Mouse (Mus musculus) intestine, embryonic 16.5 days (tissue): ENCODE results near the gene Uba6. TPM values are rescaled to one million over a fixed set of nuclear protein-coding genes. Genes with fewer than 3 reads are reported as not detected.
A peak's percentile ranks its signal among the peaks of the same experiment; 100 is the strongest.

ENCODE experiments used
- ATAC-seq: fragments of 200-750 bp; cut with Nextera tagmentation; 2 replicates; pipeline ENCODE4 v1.8.0; 2017; ENCODE audit warnings: moderate TSS enrichment, moderate library complexity
- H3K27ac ChIP-seq: fragments of 300-500 bp; sonication (generic); 2 replicates; pipeline ENCODE4 v1.5.1; 2014; ENCODE audit warnings: mild to moderate bottlenecking, low read length
- H3K27me3 ChIP-seq: fragments of 300-500 bp; sonication (generic); replicated peaks from 2 replicates; pipeline ENCODE4 v1.6.1; 2014; ENCODE audit warnings: low read length, control low read depth, mixed read lengths; ENCODE audit not compliant: control insufficient read depth, insufficient read depth
- H3K36me3 ChIP-seq: fragments of 300-500 bp; sonication (generic); 2 replicates; pipeline ENCODE4 v1.6.1; 2014; ENCODE audit warnings: low read length, control low read depth; ENCODE audit not compliant: control insufficient read depth, insufficient read depth
- H3K4me1 ChIP-seq: fragments of 300-500 bp; sonication (generic); 2 replicates; pipeline ENCODE4 v1.6.1; 2014; ENCODE audit warnings: low read length, control low read depth, mixed read lengths; ENCODE audit not compliant: control insufficient read depth, insufficient read depth
- H3K4me2 ChIP-seq: fragments of 300-500 bp; sonication (generic); 2 replicates; pipeline ENCODE4 v1.6.1; 2014; ENCODE audit warnings: low read depth, low read length, control low read depth
- H3K4me3 ChIP-seq: fragments of 300-500 bp; sonication (generic); 2 replicates; pipeline ENCODE4 v1.5.1; 2014; ENCODE audit warnings: mild to moderate bottlenecking, low read length
- H3K9ac ChIP-seq: fragments of 300-500 bp; sonication (generic); 2 replicates; pipeline ENCODE4 v1.6.1; 2014; ENCODE audit warnings: low read depth, low read length
- H3K9me3 ChIP-seq: fragments of 300-500 bp; sonication (generic); 2 replicates; pipeline ENCODE4 v1.6.1; 2016; ENCODE audit warnings: low read length, control low read depth; ENCODE audit not compliant: control insufficient read depth
- WGBS: fragments of 180-500 bp; shearing (Covaris S2); extraction: QIAGEN DNeasy Blood & Tissue Kit; methylation state at CpG from one replicate; pipeline ENCODE4 v1.1.7; 2014; 5-methylcytosine and 5-hydroxymethylcytosine counted together
- polyA plus RNA-seq: library from polyadenylated mRNA; unstranded; fragments of >200 nt; fragmentation: Nextera tagmentation; extraction: Ambion mirVana; gene quantifications from 2 replicates; pipeline ENCODE4 v1.2.1, GENCODE M21; 2015

Uba6 gene
- polyA plus RNA-seq, 1 experiment from 2014 or later, result 8.7 TPM

DNA sequence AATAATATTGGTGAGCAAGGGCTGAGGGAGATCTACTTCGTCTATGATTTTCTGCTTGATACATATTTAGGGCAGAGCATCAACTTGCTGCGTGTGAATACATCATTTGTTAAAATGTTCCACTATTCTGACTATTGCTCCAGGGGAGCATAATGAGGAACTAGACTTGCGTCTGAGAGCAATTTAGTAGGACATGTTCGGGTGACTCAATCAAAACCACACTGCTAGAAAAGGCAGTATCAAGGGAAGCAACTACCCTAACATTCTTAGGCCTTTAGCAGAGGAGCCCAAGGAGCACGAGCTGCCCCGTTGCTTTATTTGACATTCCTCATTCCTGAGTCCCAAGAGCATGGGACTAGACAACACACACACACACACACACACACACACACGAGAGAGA lies 87.6 kb downstream of the Uba6 start:
- no peak overlapping the region for H3K9ac ChIP-seq
- WGBS, result 78% methylated on average over 7 of the region's 7 CpGs
- H3K4me3 ChIP-seq, result no peak overlapping the region
- no peaks in the 10 kb centered on the region for H3K27me3 ChIP-seq
- no peaks in the 10 kb centered on the region for H3K36me3 ChIP-seq
- no peaks in the 10 kb centered on the region for H3K4me1 ChIP-seq
- no peaks in the 10 kb centered on the region for H3K9me3 ChIP-seq
- no peak overlapping the region for H3K4me2 ChIP-seq
- no peak for ATAC-seq
- no peak overlapping the region for H3K27ac ChIP-seq

DNA sequence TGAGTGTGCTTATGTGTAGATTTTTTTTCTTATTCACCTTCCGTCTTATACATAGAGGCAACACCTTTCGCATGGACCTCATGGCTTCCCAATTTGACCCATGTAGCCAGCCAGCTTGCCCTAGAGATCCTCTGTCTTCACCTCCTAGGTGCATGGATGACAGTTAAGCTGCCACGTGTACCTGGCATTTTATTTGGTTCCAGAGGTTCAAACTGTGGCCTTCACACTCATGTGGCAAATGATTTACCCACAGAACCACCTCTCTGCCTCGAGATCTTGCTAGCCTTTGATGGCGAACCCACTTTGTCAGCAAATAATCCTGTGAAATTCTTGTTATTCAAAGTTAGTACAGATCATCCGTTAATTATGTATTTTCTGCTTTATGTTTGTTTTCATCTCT lies 88.6 kb downstream of the Uba6 start:
- ATAC-seq, result no peak
- H3K9ac ChIP-seq, result no peak overlapping the region
- H3K4me3 ChIP-seq, result no peak overlapping the region
- H3K27ac ChIP-seq, result no peak overlapping the region
- H3K4me1 ChIP-seq, result no peaks in the 10 kb centered on the region
- H3K27me3 ChIP-seq, result no peaks in the 10 kb centered on the region
- H3K36me3 ChIP-seq, result no peaks in the 10 kb centered on the region
- 80% methylated on average over 6 of the region's 6 CpGs for WGBS
- no peaks in the 10 kb centered on the region for H3K9me3 ChIP-seq
- no peak overlapping the region for H3K4me2 ChIP-seq

DNA sequence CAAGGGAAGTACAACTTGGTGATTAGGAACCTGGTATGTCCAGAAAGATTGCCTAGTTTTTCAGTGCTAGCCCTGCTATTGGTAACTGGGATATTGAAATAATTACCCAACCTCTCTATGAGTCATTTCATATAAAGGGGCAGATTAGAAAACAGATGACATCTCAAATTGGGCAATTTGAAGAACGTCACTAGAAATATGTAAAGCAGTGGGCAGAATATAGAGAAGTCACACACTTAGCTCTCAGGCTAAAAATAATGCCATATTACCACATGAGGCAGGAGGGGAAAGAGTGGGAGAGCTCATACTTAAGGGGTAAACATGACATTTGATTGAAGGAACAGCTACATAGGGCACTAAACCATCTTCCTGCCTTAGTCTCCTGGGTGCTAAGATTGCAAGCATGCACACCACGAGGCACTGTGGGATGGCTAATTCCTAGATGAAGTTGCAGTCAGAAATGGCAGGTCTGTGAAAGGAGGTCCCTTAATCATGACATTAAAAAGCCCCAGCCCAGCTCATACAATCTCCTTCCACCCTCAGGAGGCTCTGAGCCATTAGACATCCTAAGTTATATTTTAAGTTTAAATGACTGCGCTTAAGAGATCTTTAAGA lies 93.8 kb downstream of the Uba6 start:
- H3K4me2 ChIP-seq, result no peak overlapping the region
- no peaks in the 10 kb centered on the region for H3K27me3 ChIP-seq
- H3K4me1 ChIP-seq, result no peaks in the 10 kb centered on the region
- no peak overlapping the region for H3K27ac ChIP-seq
- no peaks in the 10 kb centered on the region for H3K36me3 ChIP-seq
- no peaks in the 10 kb centered on the region for H3K9me3 ChIP-seq
- H3K9ac ChIP-seq, result no peak overlapping the region
- no peak overlapping the region for H3K4me3 ChIP-seq
- no peak for ATAC-seq
- 77% methylated on average over 3 of the region's 3 CpGs for WGBS

DNA sequence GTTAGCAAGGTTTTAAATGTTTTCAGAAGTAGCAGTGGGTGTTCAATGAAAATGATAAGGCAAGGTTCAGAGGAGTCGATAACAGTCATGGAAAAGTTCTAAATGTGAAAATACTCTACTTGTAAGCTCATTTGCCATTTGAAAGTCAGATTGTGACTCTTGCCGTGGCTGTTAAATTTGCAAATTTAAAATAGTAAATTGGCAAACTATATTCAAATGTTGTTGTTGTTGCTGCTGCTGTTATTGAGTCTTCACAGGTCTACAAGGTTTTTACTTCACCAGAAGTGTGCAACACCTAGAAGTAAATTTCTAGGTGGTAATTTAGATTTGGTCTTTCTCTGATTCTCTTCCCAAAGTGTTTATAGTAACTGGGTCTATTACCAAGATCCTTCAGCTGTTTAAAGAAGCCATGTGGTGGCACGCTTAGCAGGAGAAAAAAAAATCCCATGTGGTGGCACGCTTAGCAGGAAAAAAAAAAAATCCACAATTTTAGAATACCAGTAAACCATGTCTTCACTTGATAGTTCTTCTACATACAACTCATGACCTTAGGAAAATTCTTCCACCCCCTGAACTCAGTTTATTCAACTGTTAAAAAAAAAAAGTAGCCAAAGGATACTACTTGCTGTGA lies 99.7 kb downstream of the Uba6 start:
- Histone ChIP-seq H3K4me1 (no peaks in the 10 kb centered on the region), H3K4me2 (no peak overlapping the region), H3K36me3 (no peaks in the 10 kb centered on the region), H3K27ac (no peak overlapping the region), H3K27me3 (no peaks in the 10 kb centered on the region), H3K9me3 (no peaks in the 10 kb centered on the region), H3K9ac (no peak overlapping the region), H3K4me3 (no peak overlapping the region)
- 74% methylated on average over 4 of the region's 4 CpGs for WGBS
- no peak for ATAC-seq

DNA sequence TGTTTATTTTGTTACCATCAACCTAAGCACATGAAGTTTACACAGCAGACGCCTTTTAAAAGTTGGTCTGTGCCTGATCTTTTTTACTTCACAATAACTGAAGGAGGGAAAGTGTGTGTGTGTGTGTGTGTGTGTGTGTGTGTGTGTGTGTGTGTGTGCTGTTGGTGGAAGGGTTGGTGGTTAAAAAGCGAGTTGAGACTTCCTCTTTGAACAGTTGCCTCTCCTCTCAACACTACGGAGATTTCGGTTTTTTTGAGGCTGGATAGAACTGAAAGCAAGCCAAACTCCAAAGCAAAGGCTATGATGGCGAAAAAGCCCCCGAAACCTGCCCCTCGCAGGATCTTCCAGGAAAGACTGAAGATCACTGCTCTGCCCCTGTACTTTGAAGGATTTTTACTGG lies 101.1 kb downstream of the Uba6 start, which contains the start of gene Stap1:
Gene Stap1, plus strand, starts transcription at position 209 of the 400 bp plus-strand sequence.
- H3K27ac ChIP-seq, result no peak within 1 kb of the TSS
- H3K4me3 ChIP-seq, result no peak within 1 kb of the TSS
- ATAC-seq, result no peak
- H3K36me3 ChIP-seq, result no peaks in the 10 kb centered on the region
- H3K4me1 ChIP-seq, result no peaks in the 10 kb centered on the region
- H3K27me3 ChIP-seq, result no peaks in the 10 kb centered on the region
- H3K4me2 ChIP-seq, result no peak within 1 kb of the TSS
- H3K9ac ChIP-seq, result no peak within 1 kb of the TSS
- 62% methylated on average over 7 of the region's 7 CpGs for WGBS
- no peaks in the 10 kb centered on the region for H3K9me3 ChIP-seq

DNA sequence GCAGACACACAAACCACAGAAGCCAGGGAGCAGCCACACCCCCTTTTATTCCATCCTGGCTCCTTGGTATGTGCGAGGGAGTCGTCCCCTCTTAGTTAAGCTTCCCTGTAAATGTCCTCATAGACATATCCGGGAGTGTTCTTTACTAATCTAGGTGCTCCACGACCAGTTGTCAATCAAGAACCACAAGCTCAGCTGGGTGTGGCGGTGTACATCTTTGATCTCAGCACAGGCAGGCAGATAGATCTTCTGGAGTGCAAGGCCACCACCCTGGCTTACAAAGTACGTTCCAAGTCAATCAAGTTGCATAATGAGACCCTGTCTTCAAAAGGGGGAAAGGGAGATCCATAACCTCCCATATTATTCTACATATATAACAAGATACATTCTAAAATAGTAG lies 103.5 kb downstream of the Uba6 start:
- ATAC-seq, result no peak
- H3K27me3 ChIP-seq, result no peaks in the 10 kb centered on the region
- no peak overlapping the region for H3K4me2 ChIP-seq
- 75% methylated on average over 6 of the region's 6 CpGs for WGBS
- H3K27ac ChIP-seq, result no peak overlapping the region
- no peaks in the 10 kb centered on the region for H3K36me3 ChIP-seq
- H3K9ac ChIP-seq, result no peak overlapping the region
- H3K4me1 ChIP-seq, result 0 out of 2 replicates have a peak, but pooled peaks cover 3% of the 10 kb centered on the region
- no peak overlapping the region for H3K4me3 ChIP-seq
- H3K9me3 ChIP-seq, result no peaks in the 10 kb centered on the region

DNA sequence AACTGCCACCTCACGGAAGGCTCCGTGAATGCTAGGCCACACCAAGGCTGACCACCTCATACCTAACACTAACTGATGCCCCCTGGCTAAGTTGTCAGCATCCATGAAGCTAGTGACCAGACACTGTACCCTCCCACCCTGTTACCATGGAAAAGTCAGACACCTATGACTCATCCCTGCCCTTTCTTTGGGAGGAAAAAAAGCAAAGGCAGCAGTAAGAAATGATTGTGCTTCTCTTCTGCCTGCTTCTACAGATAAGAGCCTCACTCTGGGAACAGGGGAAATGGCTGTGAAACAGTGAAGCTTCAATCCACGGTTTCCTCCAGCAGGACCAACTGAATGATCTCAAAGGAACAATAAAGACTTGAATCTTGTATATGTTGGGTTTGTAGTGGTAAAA lies 104.2 kb downstream of the Uba6 start:
- 75% methylated on average over 3 of the region's 3 CpGs for WGBS
- ATAC-seq, result no peak
- H3K36me3 ChIP-seq, result no peaks in the 10 kb centered on the region
- H3K27ac ChIP-seq, result no peak overlapping the region
- peaks cover 6% of the 10 kb centered on the region; the same call in 1 of the 2 replicates for H3K4me1 ChIP-seq
- H3K9me3 ChIP-seq, result no peaks in the 10 kb centered on the region
- H3K4me3 ChIP-seq, result no peak overlapping the region
- no peaks in the 10 kb centered on the region for H3K27me3 ChIP-seq
- no peak overlapping the region for H3K4me2 ChIP-seq
- no peak overlapping the region for H3K9ac ChIP-seq

DNA sequence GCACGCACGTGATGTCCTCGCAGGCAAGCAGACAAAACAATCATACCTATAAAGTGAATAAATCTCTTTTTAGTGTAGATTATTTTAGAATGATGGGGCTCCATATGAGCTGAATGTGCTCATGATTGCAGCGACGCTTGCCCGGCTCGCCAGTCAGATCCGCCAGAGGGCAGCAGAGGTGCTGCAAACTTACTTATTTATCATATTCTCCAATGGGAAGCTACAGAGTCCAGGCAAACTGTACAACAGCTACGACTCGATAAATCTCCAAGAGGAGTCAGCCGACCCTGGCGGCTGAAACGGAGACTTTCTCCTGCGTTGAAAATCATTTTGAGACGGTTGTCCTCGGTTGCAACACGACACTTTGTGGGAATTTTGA lies 106.1 kb downstream of the Uba6 start:
- ATAC-seq, result peak; percentile 45
- Histone ChIP-seq H3K27me3 (no peaks in the 10 kb centered on the region), H3K27ac (peak overlapping the region; percentile 57), H3K4me1 (peaks cover 6% of the 10 kb centered on the region; the same call in 1 of the 2 replicates), H3K9me3 (no peaks in the 10 kb centered on the region), H3K4me2 (peak overlapping the region; percentile 83), H3K9ac (peak overlapping the region; percentile 66), H3K4me3 (peak overlapping the region; percentile 50), H3K36me3 (no peaks in the 10 kb centered on the region)
- under 1% methylated on average over 17 of the region's 17 CpGs for WGBS

DNA sequence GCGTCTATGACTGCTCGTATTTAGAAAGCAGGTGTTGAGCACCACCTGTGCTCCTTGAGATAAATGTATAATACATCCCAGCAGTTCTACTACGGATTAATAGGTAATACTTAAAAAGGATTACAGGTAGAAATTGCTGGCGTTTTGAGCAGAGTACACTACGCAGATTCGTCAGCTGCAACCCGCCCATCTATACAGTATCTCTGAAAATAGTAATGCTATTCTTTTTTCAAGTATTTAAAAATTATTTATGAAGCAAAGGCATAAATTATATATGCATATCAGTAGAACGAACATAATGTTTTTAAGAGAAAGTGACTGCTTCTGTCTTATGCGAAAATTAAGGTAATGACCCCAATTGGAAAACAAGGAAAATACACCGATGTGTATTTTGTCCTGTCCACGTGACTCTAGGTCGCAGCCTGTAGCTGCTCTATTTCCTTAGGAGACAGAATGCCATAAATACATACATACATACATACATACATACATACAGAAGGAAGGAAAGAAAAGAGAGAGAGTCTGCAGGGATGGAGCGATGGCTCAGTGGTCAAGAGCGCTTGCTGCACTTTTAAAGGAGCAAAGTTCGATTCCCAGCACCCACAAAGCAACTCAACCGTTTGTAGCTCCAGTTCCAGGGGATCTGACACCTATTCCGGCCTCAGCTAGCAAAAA lies 106.6 kb downstream of the Uba6 start:
- no peaks in the 10 kb centered on the region for H3K36me3 ChIP-seq
- WGBS, result under 1% methylated on average over 17 of the region's 17 CpGs
- H3K4me1 ChIP-seq, result peaks cover 6% of the 10 kb centered on the region; the same call in 1 of the 2 replicates

More for the DNA sequence above, 106.6 kb downstream of the Uba6 start:
- Histone ChIP-seq H3K9me3 (no peaks in the 10 kb centered on the region), H3K4me2 (peak overlapping the region; percentile 83), H3K27ac (peak overlapping the region; percentile 65), H3K9ac (peak overlapping the region; percentile 66), H3K27me3 (no peaks in the 10 kb centered on the region), H3K4me3 (peak overlapping the region; percentile 50)
- ATAC-seq, result peak; percentile 65
